Mouse (Mus musculus) erythroid progenitor cell, adult 5-6 weeks (primary cell): Measurements from ENCODE around the gene 1810055G02Rik. TPM values are rescaled to one million over a fixed set of nuclear protein-coding genes. Genes with fewer than 3 reads are reported as not detected.
A peak's percentile ranks its signal among the peaks of the same experiment; 100 is the strongest.

Source experiments
- ATAC-seq: replicated peaks from 2 replicates; pipeline ENCODE4 v1.8.0; 2016; ENCODE audit warnings: moderate number of reproducible peaks, mild to moderate bottlenecking, moderate TSS enrichment, inconsistent platforms; ENCODE audit not compliant: poor library complexity, low FRiP score, severe bottlenecking
- total RNA-seq, 2 experiments: library from RNA; stranded (forward) in 1 of 2; stranded (reverse) in 1 of 2; fragments of 150-400 nt in 1 of 2; fragments of 186-747, 209-891 nt in 1 of 2; gene quantifications; 2 replicates each; pipeline versions ENCODE4 v1.2.3 to v1.2.4; 2015 to 2017; ENCODE audit warnings: low replicate concordance in 2 of 2

Gene 1810055G02Rik
- total RNA-seq (2015; ENCODE audit: low replicate concordance) (5.0 and 8.4 TPM in 2 replicates), total RNA-seq (2017; ENCODE audit: low replicate concordance) (3.1 and 3.2 TPM in 2 replicates)

- peak; percentile 99 for ATAC-seq
Observed at GRCm38 (mm10) chr19:3708078-3709012, at the start of gene 1810055G02Rik. Gene 1810055G02Rik (plus strand): TSS chr19:3708293.

- ATAC-seq = no peak
Observed at GRCm38 (mm10) chr19:3665510-3665909, 42.6 kb upstream of the 1810055G02Rik start.

GRCm38 (mm10) chr19:3666632-3667031 lies 41.5 kb upstream of the 1810055G02Rik start:
- no peak for ATAC-seq

- no peak for ATAC-seq
Observed at GRCm38 (mm10) chr19:3667155-3667895, 40.8 kb upstream of the 1810055G02Rik start.

- ATAC-seq = no peak
Observed at GRCm38 (mm10) chr19:3667979-3668378, 40.1 kb upstream of the 1810055G02Rik start.

- no peak for ATAC-seq
Observed at GRCm38 (mm10) chr19:3668551-3668950, 39.5 kb upstream of the 1810055G02Rik start.

GRCm38 (mm10) chr19:3669100-3669499 lies 39.0 kb upstream of the 1810055G02Rik start:
- no peak for ATAC-seq

GRCm38 (mm10) chr19:3673149-3673548 lies 34.9 kb upstream of the 1810055G02Rik start:
- no peak for ATAC-seq

- no peak for ATAC-seq
Observed at GRCm38 (mm10) chr19:3674122-3674855, 33.8 kb upstream of the 1810055G02Rik start.

GRCm38 (mm10) chr19:3680732-3681131 lies 27.4 kb upstream of the 1810055G02Rik start:
- ATAC-seq = no peak

GRCm38 (mm10) chr19:3681310-3681934 lies 26.7 kb upstream of the 1810055G02Rik start:
- ATAC-seq = no peak

- no peak for ATAC-seq
Observed at GRCm38 (mm10) chr19:3684414-3684813, 23.7 kb upstream of the 1810055G02Rik start.

- ATAC-seq = no peak
Observed at GRCm38 (mm10) chr19:3684957-3685580, 23.0 kb upstream of the 1810055G02Rik start.

- ATAC-seq = no peak
Observed at GRCm38 (mm10) chr19:3685611-3686214, 22.4 kb upstream of the 1810055G02Rik start.

GRCm38 (mm10) chr19:3686215-3686894 lies 21.7 kb upstream of the 1810055G02Rik start, which contains the start of gene Lrp5:
Gene Lrp5 (minus strand): TSS chr19:3686564.
- no peak for ATAC-seq

- no peak for ATAC-seq
Observed at GRCm38 (mm10) chr19:3687676-3688171, 20.4 kb upstream of the 1810055G02Rik start.

- ATAC-seq = no peak
Observed at GRCm38 (mm10) chr19:3691337-3691736, 16.8 kb upstream of the 1810055G02Rik start.
